Mouse (Mus musculus) cerebellum, adult 18-20 months (tissue): ENCODE data around the gene Aurkb.

Experiments used
- DNase-seq, 2 experiments: peaks; one replicate each; pipeline ENCODE4 v3.0.0; 2021

Aurkb gene

DNA sequence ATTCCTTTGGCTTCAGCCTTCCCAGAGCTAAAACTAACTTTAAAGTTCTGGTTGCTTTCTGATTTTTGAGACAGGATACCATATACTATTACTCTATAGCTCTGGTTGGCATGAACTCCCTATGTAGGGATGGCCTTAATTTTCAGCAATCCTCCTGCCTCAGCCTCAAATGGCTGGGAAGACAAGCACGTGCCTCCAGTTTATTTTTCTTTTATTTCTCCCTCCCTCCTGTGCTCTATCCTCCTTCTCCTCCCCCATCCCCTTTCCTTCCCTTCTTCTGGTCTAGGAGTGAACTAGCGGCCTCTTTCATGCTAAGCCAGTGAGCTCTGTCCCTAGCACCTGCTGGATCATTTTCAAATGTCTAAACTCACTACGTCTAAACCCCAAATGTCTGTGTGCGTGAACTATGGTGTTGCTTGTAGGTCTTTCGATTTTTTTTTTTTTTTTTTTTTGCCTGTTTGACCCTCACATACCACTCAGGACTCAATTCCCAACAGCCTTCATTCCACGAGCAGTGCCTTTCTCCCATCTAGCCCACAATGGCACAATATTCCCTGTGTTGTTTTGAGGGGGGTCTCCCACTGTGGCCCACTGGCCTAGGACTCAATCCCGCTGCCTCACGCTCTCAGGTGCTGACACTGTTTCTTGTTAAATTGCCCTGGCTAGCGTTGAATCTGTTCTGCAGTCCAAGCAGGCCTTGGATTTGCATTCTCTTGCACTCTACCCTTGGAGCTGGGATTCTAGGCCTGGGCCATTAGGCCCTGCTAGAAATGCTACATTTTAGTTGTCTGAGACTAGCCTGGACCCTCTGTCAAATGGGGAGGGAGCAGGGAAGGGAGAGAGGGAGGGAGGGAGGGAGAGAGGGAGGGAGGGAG is 19.0 kb downstream of the Aurkb start:
- no peak for DNase-seq

GRCm38 (mm10) chr11:69065394-69065925 is 20.0 kb downstream of the Aurkb start:
- DNase-seq, result no peak

DNA sequence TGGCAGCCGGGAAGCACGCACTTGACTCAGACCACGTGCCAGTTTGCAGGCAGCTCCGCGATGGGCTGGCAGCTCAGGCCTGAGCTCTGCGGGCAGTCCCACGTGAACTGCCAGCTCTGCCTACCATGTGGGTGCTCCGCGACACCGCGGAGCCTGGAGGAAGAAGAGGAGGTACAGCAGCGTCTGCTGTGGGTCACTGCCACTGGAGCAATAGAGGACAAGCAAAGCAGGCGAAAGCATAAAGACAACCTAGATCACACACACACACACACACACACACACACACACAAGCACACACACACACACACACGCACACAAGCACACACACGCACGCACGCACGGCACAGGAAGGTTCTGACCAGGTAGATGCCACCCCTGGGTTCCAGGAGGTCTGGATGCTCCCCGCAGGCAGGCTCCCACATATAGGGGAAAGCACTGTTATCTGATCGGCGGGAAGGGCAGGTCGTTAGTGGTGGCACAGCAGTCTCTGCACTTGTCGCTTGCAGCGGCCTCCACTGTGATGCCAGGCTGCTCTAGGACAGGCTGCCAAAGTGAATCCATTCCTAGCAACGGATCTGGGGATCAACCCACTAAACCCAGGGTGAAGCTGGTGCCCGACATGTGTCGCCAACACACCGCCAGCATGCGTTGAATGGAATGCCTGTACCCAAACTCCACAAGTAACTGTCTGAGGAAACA is 20.9 kb downstream of the Aurkb start:
- DNase-seq, result peak; percentile 65 to 71

DNA sequence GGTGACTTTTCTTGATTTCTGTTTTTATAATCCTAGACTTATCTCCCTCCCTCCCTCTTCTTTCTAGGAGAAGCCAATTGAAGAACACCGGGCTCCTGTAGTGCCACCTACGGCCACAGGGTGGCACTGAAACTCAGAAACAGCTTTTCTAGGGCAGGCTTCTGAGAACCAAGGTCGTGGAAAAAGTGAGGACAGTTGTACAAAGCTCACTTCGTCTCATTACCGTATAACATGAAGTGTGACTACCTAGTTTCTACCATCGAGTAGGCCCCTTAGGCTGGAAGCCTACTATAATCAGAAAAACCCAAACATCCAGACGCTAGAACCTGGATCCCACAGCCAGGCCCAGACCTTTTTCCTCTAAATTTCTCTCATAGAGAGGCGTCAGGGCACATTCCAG is 21.5 kb downstream of the Aurkb start:
- DNase-seq, result peak; percentile 92 to 94

GRCm38 (mm10) chr11:69067601-69068000 is 22.2 kb downstream of the Aurkb start:
- DNase-seq, result no peak

DNA sequence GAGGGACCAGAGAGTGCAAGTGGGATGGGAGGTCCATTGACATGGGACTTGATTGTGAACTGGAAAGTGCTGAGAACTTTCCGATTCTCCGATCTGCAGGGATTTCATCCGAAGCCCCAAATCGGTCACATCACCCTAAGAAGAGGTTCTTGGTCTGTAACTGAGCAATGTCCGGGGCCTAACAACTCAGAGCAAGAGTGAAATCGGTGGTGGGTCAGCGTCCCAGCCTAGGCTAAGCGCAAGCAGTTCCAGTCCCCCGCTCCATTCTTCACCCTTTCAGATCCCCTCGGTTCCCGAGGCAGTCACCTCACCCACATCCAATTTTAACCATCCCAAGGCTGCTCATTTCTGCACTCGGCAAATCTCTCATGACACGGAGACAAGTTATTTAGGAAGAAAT is 24.6 kb downstream of the Aurkb start:
- no peak for DNase-seq

- DNase-seq, result peak; percentile 94 to 95
Measured at GRCm38 (mm10) chr11:69070590-69071222, 25.3 kb downstream of the Aurkb start, which contains the start of gene Tmem107. Gene Tmem107 (plus strand): TSS chr11:69070806.

DNA sequence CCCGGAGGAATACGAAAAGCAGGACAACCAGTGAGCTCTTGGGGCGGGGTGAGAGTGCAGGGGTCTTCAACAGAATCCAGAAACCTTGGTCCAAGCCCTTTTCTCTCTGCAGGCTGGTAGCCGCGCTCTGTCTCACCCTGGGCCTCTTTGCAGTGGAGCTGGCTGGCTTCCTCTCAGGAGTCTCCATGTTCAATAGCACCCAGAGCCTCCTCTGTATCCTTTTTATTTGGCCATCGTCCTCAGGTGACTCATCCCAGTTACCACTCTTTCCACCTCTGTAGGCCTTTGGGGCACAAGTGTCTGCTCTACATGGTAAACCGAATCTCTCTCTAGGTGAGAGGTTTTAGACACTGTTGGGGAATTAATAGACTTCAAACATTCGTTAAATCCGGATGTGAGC is 25.8 kb downstream of the Aurkb start:
- no peak for DNase-seq

GRCm38 (mm10) chr11:69072234-69072633 is 26.8 kb downstream of the Aurkb start:
- DNase-seq, result peak in 1 of 2 experiments; percentile 24

DNA sequence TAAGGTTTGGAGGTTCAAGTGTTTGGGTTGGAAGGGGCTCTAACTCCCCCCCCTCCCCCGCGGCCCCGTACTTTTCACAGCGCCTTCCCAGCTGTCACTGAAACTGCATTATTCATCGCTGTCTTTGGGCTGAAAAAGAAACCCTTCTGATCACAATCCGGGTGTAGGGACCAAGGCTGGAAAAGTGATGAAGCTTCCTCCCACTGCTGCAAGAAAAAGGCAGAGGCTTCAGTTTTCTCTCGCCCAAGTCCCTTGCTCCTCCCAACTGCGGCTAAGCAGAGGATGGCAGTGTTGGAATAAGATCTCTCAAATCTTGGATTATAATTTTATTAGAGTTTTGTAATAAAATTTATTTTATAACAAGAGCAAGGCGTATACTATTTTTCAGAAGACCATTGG is 27.2 kb downstream of the Aurkb start:
- DNase-seq, result peak; percentile 32 to 37

DNA sequence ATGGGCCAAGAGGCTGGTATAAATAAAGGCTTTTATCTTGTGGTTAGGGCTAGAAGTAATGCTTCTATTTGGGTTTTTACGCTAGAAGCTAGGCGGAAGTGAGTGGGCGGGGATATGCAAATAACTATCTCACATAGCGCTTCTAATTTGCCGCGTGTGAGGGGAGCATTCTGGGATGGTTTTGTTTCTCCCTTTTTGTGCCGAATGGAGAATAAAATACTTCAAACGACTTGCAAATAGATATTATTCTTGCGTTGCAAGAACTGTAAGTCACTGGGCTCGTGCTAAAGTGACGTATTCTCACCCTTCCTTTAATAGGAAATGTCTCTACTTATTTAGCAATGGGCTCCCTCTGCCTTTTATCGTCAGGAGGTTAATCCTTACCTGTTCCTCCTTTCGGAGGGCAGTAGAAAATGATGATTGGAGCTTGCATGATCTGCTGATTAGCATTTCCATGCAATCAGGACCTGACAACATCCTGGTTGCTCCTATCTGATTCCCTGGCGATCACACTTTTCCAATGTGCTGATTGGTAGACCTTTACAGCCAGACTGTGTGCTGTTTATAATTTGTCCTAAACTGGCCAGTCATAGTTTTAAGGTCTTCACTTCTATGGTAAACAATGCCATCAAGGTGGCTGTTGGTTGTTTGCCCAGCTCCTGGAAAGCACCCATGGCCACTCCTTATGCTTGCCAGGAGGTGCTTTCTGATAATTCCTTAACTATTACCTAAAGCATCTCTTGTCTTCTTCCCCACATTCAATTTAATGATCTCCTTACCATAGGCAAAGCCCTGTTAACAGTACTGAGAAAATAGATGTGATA is 27.8 kb downstream of the Aurkb start:
- DNase-seq, result peak; percentile 85 to 87

GRCm38 (mm10) chr11:69073951-69074775 is 28.7 kb downstream of the Aurkb start:
- no peak for DNase-seq

DNA sequence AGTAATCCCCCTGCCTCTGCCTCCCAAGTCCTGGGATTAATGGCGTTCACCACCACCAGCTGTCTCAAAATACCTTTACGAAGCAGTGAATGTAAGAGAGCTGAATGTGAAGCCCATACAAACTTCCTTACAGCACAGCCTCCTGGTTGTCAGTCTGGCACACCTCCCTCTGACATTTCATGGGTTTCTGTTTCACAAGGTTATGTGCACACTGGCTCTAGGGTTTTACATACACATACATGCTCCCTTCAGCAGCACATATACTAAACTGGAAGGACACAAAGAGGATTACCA is 29.3 kb downstream of the Aurkb start:
- DNase-seq, result no peak

DNA sequence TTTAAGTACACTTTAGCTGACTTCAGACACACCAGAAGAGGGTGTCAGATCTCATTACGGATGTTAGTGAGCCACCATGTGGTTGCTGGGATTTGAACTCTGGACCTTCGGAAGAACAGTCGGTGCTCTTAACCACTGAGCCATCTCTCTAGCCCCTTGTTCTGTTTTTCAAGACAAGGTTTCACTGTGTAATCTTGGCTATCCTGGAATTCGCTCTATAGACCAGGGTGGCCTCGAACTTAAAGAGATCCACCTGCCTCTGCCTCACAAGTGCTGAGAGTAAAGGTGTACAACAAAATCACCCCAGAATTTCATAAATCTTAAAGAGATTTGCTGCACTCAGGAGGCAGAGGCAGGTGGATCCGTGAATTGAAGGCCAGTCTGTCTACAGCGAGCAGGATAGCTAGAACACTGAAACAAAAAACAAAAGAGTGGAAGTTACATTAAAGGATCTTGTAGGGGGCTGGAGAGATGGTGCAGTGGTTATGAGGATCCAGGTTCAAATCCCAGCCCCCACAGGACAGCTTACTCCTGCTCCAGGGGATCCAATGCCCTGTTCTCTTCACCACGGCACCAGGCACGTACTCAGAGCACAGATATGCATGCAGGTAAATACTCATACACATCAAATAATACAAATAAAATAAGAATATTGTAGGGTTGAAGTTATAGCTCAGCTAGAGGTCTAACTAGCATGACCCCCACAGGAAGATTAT is 30.5 kb downstream of the Aurkb start:
- DNase-seq, result no peak

DNA sequence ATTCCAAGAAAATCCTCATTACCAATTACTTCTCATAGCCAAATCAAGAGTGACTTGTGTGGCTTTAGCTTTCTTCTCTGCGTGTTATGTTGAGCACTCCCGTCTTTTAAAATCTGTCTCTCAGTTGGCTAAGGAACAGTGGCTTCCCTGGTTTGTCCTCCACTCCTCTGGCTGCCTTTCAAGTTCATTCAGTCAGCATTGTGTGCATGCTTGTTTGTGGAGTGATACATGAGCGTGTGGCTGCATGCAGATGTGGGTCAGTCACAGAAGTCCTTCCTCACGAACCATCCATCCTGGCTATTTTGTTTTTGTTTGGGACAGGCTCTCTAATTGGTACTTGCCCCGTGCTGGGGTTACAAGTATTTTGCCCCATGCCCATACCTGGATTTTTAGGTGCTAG is 31.1 kb downstream of the Aurkb start:
- no peak for DNase-seq

GRCm38 (mm10) chr11:69077316-69077715 is 31.9 kb downstream of the Aurkb start:
- DNase-seq, result no peak

DNA sequence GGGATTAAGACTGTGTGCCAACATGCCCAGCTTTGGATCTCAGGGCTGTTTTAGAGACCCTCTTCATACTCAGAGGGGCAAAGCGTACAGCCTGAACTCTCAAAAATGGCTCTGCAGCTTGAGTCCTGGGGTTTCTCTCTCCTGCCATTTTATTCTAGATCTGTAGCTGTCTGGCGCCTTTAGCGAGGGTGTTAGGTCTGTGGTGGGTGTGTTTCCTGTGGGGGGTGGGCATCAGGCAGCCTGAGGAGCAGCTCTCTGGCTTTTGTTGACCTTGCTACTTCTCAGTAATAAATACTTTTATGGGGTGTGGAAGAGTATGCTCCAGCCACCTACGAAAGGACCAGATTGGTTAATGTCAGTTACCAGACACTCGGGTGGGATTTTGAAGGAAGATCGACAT is 32.6 kb downstream of the Aurkb start:
- no peak for DNase-seq

DNA sequence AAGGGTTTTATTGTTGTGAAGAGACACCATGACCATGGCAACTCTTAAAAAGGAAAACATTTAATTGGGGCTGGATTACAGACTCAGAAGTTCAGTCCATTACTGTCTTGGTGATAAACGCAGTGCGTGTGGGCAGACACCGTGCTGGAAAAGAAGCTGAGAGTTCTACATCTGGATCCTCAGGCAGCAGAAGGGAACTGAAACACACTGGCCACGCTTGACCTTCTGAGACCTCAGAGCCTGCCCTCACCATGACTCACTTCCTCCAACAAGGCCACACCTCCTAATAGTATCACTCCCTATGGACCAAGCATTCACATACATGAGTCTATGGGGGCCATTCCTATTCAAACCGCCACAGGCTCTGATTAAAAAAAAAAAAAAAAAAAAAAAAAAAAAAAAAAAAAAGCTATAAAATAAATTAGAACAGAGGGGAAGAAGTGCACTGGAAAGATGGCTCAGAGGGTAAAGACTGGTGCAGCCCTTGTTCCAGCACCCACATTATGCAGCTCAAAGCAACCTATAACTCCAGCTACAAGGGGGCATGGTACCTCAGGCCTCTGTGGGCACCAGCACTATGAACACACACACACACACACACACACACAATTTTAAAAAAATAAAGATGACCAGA is 33.5 kb downstream of the Aurkb start:
- DNase-seq, result no peak

DNA sequence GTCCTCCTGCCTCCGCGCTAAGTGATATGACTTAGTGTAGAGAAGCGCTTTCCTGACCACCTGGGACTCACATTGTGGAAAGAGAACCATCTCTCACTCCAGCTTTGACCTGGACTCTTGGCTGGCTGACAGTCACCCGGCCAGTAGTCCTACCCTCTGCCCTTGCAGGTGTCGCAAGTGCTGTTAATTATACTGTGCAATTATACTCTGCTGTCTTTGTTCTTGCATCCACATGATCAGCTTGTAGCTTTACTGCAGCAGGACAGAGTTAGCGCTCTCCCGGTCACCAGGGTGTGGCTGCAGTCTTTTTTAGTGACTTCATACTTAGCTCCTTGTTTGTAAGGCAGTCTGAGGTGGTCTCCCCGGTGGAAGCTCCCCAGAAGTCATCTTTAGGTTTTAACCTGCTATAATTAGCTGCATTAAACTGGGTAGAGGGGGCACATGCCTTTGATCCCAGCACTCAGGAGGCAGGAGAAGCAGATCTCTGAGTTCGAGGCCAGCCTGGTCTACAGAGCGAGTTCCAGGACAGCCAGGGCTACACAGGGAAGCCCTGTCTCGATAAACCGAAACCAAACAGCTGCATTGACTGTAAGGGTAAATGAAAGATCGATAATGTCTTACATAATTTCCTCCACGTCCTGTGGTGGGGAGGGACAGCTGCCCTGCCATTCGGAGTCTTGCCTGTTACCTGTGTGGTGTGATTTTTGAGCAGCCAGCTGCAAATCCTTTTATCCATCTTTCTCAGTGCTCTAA is 34.8 kb downstream of the Aurkb start:
- DNase-seq, result no peak

DNA sequence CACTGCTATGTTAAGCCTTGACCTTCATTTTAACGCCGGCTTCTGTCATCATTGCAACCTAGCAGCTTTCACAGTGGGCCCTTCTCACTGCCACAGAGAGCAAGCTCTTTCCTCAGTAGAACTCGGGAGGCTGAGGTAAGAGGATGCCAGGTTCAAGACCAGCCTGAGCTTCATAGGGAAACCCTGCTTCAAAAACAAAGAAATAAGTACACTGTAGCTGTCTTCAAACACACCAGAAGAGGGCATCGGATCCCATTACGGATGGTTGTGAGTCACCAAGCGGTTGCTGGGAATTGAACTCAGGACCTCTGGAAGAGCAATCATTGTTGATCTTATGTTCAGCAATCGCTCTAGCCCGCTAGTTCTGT is 35.4 kb downstream of the Aurkb start:
- DNase-seq, result no peak
